Mouse (Mus musculus): ENCODE data around the gene Brd3. TPM values are rescaled to one million over a fixed set of nuclear protein-coding genes. Genes with fewer than 3 reads are reported as not detected.

Brd3 gene
- polyA plus RNA-seq, 1 experiment from 2014 or later, result 116 TPM

DNA sequence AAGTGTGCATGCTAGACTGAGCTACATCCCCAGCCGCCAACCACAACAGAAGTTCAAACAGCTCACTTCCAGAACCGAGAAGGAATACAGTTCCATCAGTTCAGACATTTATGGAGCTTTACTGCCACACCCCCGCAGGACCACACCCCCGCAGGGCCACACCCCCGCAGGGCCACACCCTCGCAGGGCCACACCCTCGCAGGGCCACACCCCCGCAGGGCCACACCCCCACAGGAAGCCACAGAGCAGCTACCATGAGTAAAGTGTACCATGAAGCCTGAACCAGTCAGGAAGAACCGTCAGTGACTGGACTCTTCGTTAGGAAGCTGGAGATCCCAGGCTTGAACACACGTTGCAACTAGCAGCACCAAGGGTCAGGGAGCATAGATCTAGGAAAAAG is 69.2 kb downstream of the Brd3 start:
- H3K9me3 ChIP-seq (replicated peaks; ENCODE audit: control insufficient read depth, low read length), result no peaks in the 10 kb centered on the region
- H3K36me3 ChIP-seq (ENCODE audit: control insufficient read depth, insufficient read depth, low read length), result no peaks in the 10 kb centered on the region
- no peak for ATAC-seq (replicated peaks; ENCODE audit: insufficient number of reproducible peaks, low FRiP score, low TSS enrichment)
- WGBS (ENCODE audit: insufficient replicate concordance), result 16% methylated on average over 11 of the region's 11 CpGs
- H3K4me2 ChIP-seq, result no peak overlapping the region
- H3K4me3 ChIP-seq (ENCODE audit: low read depth, low read length), result no peak overlapping the region
- no peak overlapping the region for H3K9ac ChIP-seq (ENCODE audit: low read depth, low read length)
- H3K27ac ChIP-seq (ENCODE audit: low read depth, low read length), result no peak overlapping the region
- peaks cover 9% of the 10 kb centered on the region for H3K4me1 ChIP-seq (ENCODE audit: control insufficient read depth, insufficient read depth, low read length)
- H3K27me3 ChIP-seq (ENCODE audit: control insufficient read depth, insufficient read depth, low read length), result no peaks in the 10 kb centered on the region

DNA sequence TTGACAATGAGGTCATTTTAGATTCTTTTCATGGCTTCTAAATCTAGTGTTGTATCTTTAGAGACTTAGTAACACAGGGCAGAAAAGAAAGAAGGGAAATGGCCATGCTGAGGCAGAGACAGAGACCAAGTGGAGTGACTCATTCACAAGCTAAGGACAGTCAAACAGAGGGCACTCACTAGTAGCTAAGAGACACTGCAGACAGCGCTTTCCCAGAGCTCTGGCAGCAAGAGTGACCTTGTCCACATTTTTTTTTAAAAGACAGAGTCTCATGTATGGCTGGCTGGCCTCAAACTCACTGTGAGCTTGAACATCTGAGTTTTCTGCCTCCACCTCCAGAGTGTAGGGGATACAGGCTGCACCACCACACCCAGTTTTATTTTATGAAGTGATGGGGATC is 69.6 kb downstream of the Brd3 start:
- no peak overlapping the region for H3K9ac ChIP-seq (ENCODE audit: low read depth, low read length)
- no peaks in the 10 kb centered on the region for H3K36me3 ChIP-seq (ENCODE audit: control insufficient read depth, insufficient read depth, low read length)
- peaks cover 5% of the 10 kb centered on the region for H3K4me1 ChIP-seq (ENCODE audit: control insufficient read depth, insufficient read depth, low read length)
- no peaks in the 10 kb centered on the region for H3K27me3 ChIP-seq (ENCODE audit: control insufficient read depth, insufficient read depth, low read length)
- no peak overlapping the region for H3K4me3 ChIP-seq (ENCODE audit: low read depth, low read length)
- no peak for ATAC-seq (replicated peaks; ENCODE audit: insufficient number of reproducible peaks, low FRiP score, low TSS enrichment)
- H3K27ac ChIP-seq (ENCODE audit: low read depth, low read length), result peak overlapping the region; percentile 50; the same call in 1 of the 2 replicates
- no peak overlapping the region for H3K4me2 ChIP-seq
- 48% methylated on average over 1 of the region's 1 CpGs for WGBS (ENCODE audit: insufficient replicate concordance)
- no peaks in the 10 kb centered on the region for H3K9me3 ChIP-seq (replicated peaks; ENCODE audit: control insufficient read depth, low read length)

DNA sequence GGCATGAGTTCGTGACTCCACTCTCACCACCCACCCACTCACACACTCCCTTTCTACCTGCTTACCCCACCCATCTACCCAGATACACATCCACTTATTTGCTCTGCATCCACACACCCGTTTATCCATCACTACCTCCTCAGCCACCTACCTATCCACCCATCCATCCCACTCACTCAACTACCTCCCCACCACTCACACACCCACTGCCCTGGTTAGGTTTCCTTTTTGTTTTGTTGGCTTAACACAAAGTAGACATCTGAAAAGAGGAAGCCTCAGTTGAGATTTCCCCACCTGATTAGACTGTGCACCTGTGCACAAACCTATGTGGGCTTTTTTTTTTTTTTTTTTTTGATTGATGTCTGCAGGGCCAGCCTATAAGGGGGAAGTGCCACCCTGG is 74.9 kb downstream of the Brd3 start:
- no peak overlapping the region for H3K4me2 ChIP-seq
- no peak overlapping the region for H3K4me3 ChIP-seq (ENCODE audit: low read depth, low read length)
- no peaks in the 10 kb centered on the region for H3K36me3 ChIP-seq (ENCODE audit: control insufficient read depth, insufficient read depth, low read length)
- no peak overlapping the region for H3K27ac ChIP-seq (ENCODE audit: low read depth, low read length)
- WGBS (ENCODE audit: insufficient replicate concordance), result 67% methylated on average over 2 of the region's 2 CpGs
- no peak overlapping the region for H3K9ac ChIP-seq (ENCODE audit: low read depth, low read length)
- no peaks in the 10 kb centered on the region for H3K27me3 ChIP-seq (ENCODE audit: control insufficient read depth, insufficient read depth, low read length)
- peaks cover 5% of the 10 kb centered on the region for H3K4me1 ChIP-seq (ENCODE audit: control insufficient read depth, insufficient read depth, low read length)
- no peak for ATAC-seq (replicated peaks; ENCODE audit: insufficient number of reproducible peaks, low FRiP score, low TSS enrichment)
- no peaks in the 10 kb centered on the region for H3K9me3 ChIP-seq (replicated peaks; ENCODE audit: control insufficient read depth, low read length)

DNA sequence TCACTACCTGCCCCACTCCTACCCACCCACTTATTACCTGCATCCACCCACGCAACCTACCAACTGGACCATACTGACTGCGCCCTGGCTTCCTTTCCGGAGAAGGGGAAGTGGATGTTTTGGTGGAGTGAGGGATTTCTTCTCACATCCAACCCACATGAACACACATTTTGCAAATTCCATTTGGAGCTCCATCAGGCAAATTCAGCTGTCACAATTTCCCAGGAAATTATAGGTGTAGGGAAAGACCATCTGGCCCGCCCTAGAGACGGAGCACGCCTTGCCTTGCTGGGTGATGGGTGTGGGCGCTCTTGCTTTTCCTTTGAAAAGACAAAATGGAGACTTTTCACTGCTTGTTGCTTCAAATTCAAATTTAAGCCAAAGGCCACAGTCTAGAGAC is 76.8 kb downstream of the Brd3 start:
- Histone ChIP-seq H3K4me1 (ENCODE audit: control insufficient read depth, insufficient read depth, low read length) (peaks cover 11% of the 10 kb centered on the region), H3K36me3 (ENCODE audit: control insufficient read depth, insufficient read depth, low read length) (no peaks in the 10 kb centered on the region), H3K27me3 (ENCODE audit: control insufficient read depth, insufficient read depth, low read length) (no peaks in the 10 kb centered on the region), H3K9me3 (replicated peaks; ENCODE audit: control insufficient read depth, low read length) (no peaks in the 10 kb centered on the region), H3K4me3 (ENCODE audit: low read depth, low read length) (no peak overlapping the region), H3K4me2 (no peak overlapping the region), H3K27ac (ENCODE audit: low read depth, low read length) (no peak overlapping the region), H3K9ac (ENCODE audit: low read depth, low read length) (no peak overlapping the region)
- WGBS (ENCODE audit: insufficient replicate concordance), result 88% methylated on average over 7 of the region's 7 CpGs
- ATAC-seq (replicated peaks; ENCODE audit: insufficient number of reproducible peaks, low FRiP score, low TSS enrichment), result no peak

DNA sequence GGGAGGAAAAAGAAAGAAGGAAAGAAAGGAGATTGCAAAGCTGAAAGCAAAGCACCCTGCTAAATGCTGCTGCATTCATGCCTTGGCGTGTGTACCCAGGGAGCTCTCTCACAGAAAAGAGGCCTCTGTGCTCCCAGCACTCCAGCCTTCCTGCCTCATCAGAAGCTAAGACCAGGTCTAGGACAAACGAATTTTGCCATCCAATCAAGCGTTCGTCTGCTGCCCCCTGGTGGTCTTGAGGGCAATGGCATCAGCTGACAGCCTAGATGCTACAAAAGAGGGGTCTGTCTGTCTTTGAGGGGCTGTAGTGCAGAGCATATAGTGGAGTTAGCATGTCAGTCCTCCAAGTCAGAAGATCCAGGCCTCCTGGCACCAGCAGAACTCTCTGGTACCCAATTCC is 79.4 kb downstream of the Brd3 start:
- Histone ChIP-seq H3K4me3 (ENCODE audit: low read depth, low read length) (no peak overlapping the region), H3K36me3 (ENCODE audit: control insufficient read depth, insufficient read depth, low read length) (no peaks in the 10 kb centered on the region), H3K27ac (ENCODE audit: low read depth, low read length) (no peak overlapping the region), H3K4me2 (no peak overlapping the region; the same call in 1 of the 2 replicates), H3K9me3 (replicated peaks; ENCODE audit: control insufficient read depth, low read length) (no peaks in the 10 kb centered on the region), H3K4me1 (ENCODE audit: control insufficient read depth, insufficient read depth, low read length) (peaks cover 16% of the 10 kb centered on the region), H3K9ac (ENCODE audit: low read depth, low read length) (no peak overlapping the region), H3K27me3 (ENCODE audit: control insufficient read depth, insufficient read depth, low read length) (no peaks in the 10 kb centered on the region)
- 0% methylated on average over 4 of the region's 4 CpGs for WGBS (ENCODE audit: insufficient replicate concordance)
- ATAC-seq (replicated peaks; ENCODE audit: insufficient number of reproducible peaks, low FRiP score, low TSS enrichment), result no peak

DNA sequence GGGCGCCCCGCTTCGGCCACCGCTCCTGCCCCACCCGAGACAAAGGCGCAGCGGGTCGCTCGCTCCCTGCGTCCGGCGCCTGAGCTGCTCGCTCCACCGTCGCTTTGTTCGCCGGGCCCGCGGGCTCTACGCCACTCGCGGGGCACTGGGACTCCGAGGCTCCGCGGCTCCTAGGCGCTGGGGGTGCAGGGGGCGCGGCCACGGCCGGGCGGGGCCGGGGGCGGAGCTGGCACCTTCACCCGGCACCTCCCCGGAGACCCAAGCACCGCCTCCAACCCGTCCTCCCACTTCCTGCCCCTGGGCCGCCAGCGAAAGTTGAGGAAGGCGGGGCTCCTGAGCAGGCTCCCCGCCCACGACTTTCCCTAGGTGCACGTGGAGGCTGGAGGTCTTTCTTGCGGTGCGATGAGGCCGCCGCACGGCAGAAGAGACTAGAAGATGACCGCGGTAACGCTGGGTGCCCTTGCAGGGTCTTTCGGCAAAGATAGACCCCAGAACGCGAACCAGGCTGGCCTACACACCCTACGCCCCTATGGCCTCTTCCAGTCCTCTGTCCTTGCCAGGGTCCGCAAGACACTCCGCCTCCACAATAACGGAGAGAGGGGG is 80.5 kb downstream of the Brd3 start, which contains the start of gene Vav2:
TSS of gene Vav2 (minus strand) at position 179 of the 603 bp plus-strand sequence.
- Histone ChIP-seq H3K9me3 (replicated peaks; ENCODE audit: control insufficient read depth, low read length) (no peaks in the 10 kb centered on the region), H3K9ac (ENCODE audit: low read depth, low read length) (peak within 1 kb of the TSS; percentile 88), H3K36me3 (ENCODE audit: control insufficient read depth, insufficient read depth, low read length) (no peaks in the 10 kb centered on the region), H3K4me3 (ENCODE audit: low read depth, low read length) (peak within 1 kb of the TSS; percentile 84), H3K27me3 (ENCODE audit: control insufficient read depth, insufficient read depth, low read length) (no peaks in the 10 kb centered on the region), H3K4me2 (peak within 1 kb of the TSS; percentile 100), H3K4me1 (ENCODE audit: control insufficient read depth, insufficient read depth, low read length) (peaks cover 16% of the 10 kb centered on the region), H3K27ac (ENCODE audit: low read depth, low read length) (peak within 1 kb of the TSS; percentile 76)
- peak; percentile 87 for ATAC-seq (replicated peaks; ENCODE audit: insufficient number of reproducible peaks, low FRiP score, low TSS enrichment)
- WGBS (ENCODE audit: insufficient replicate concordance), result under 1% methylated on average over 58 of the region's 58 CpGs

DNA sequence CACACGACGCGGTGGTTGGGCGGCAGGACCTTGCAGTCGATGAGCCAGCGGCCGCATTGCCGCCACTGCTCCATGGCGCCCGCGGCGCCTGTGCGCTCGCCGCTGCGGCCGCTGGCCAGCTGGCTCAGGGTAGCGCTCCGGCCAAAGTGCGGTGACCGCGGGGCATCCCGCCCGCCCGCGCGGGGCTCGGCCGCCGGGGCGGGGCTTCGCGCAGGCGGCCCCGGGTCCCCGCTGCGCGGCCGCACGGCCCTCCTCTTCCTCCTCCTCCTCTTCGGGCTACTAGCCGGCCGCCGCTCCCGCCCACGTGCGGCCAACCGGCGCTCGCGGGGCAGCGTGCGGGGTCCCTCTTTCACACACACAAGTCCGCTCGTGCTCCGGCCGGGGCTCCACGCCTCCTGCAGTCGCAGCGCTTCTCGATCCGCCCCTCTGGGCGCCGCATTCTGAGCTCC is 81.0 kb downstream of the Brd3 start:
- Histone ChIP-seq H3K4me3 (ENCODE audit: low read depth, low read length) (peak overlapping the region; percentile 84), H3K4me1 (ENCODE audit: control insufficient read depth, insufficient read depth, low read length) (peaks cover 20% of the 10 kb centered on the region), H3K27ac (ENCODE audit: low read depth, low read length) (peak overlapping the region; percentile 76), H3K36me3 (ENCODE audit: control insufficient read depth, insufficient read depth, low read length) (no peaks in the 10 kb centered on the region), H3K9ac (ENCODE audit: low read depth, low read length) (peak overlapping the region; percentile 88), H3K9me3 (replicated peaks; ENCODE audit: control insufficient read depth, low read length) (no peaks in the 10 kb centered on the region), H3K27me3 (ENCODE audit: control insufficient read depth, insufficient read depth, low read length) (no peaks in the 10 kb centered on the region), H3K4me2 (peak overlapping the region; percentile 100)
- peak; percentile 60 for ATAC-seq (replicated peaks; ENCODE audit: insufficient number of reproducible peaks, low FRiP score, low TSS enrichment)
- under 1% methylated on average over 50 of the region's 64 CpGs for WGBS (ENCODE audit: insufficient replicate concordance)

DNA sequence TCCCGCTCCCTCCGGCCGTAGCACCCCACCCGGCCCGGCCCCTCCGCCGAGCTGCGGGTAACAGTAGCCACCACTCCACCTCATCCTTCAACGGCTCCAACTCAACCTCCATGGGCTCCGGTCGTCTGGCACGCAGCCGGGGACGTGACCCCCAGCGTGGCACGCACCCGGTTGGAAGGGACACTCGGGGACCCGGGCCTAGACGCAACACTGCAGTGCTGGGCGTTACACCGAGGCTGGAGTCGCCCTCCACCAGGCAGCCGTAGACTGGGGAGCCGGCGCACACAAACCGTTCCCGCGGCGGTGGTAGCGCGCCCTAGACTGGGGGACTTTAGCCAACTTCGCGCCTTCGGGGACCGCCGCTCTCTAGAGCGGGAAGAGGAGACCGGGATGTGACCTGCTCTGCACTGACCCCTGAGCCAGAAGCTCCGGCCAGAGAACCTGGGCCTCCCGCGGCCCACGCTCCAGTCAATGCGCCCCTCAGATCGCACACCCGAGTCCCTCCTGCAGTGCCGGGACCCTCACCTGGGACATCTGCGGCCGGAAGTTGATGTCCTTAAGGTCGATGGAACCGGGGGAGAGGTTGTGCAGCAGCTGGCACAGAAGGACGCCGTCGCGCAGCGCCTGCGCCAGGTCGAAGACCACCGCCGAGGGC is 81.6 kb downstream of the Brd3 start:
- under 1% methylated on average over 58 of the region's 60 CpGs for WGBS (ENCODE audit: insufficient replicate concordance)
- Histone ChIP-seq H3K4me3 (ENCODE audit: low read depth, low read length) (peak overlapping the region; percentile 84), H3K36me3 (ENCODE audit: control insufficient read depth, insufficient read depth, low read length) (no peaks in the 10 kb centered on the region), H3K4me2 (peak overlapping the region; percentile 100), H3K27ac (ENCODE audit: low read depth, low read length) (0 out of 2 replicates have a peak overlapping the region, but pooled peaks have one; percentile 76), H3K4me1 (ENCODE audit: control insufficient read depth, insufficient read depth, low read length) (peaks cover 21% of the 10 kb centered on the region), H3K9ac (ENCODE audit: low read depth, low read length) (peak overlapping the region; percentile 88), H3K9me3 (replicated peaks; ENCODE audit: control insufficient read depth, low read length) (no peaks in the 10 kb centered on the region), H3K27me3 (ENCODE audit: control insufficient read depth, insufficient read depth, low read length) (no peaks in the 10 kb centered on the region)
- ATAC-seq (replicated peaks; ENCODE audit: insufficient number of reproducible peaks, low FRiP score, low TSS enrichment), result no peak
